Comparison of ENCODE assay signal across 8 mouse cellular contexts in the genomic region with DNA sequence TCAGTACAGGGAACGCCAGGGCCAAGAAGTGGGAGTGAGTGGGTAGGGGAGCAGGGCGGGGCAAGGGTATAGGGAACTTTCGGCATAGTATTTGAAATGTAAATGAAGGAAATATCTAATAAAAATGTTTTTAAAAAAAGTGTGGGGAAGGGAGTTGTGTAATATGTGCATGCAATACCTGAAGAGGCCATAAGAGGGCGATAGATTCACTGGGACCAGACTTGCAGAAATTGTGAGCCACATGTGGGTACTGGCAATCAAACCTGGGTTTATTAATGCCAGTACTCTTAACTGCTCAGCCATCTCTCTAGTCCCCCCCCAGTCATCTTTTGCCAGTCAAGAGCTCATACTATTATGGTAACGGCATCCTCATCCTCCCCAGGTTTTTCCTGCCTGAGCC. TPM values are rescaled to one million over a fixed set of nuclear protein-coding genes. Genes with fewer than 3 reads are reported as not detected.
DNase-seq lines count a peak whose midpoint lies in the region; ATAC-seq and TF ChIP-seq lines count a peak whose summit lies in the region.

No protein-coding gene starts in this region.

- DNase-seq in cerebellum, adult 2 months = no peak
- DNase-seq in cerebellum, postnatal 36 days = no peak
- peak; percentile 35 for DNase-seq in limb, embryonic 11.5 days (ENCODE audit: low spot score)
- DNase-seq in limb, embryonic 10.5 days (ENCODE audit: low spot score) = no peak
- peak; percentile 20 for DNase-seq in brain, adult 2 months (ENCODE audit: low read depth, low spot score)
- peak; percentile 32 for DNase-seq in large intestine, adult 2 months (ENCODE audit: low read depth, low spot score)
- DNase-seq in testis, postnatal 14 days (ENCODE audit: low spot score) = peak; percentile 26
- no peak for DNase-seq in gastrocnemius, adult 8-10 months (ENCODE audit: low spot score in 2 of 2)

- no peak overlapping the region for H3K4me3 ChIP-seq in cerebellum, adult 2 months (replicated peaks; ENCODE audit: insufficient read depth, low read depth, low read length)
- H3K4me3 ChIP-seq in limb, embryonic 11.5 days (ENCODE audit: low read depth, low read length) = no peak overlapping the region
- H3K4me3 ChIP-seq in limb, embryonic 10.5 days = no peak overlapping the region

- TF ChIP-seq CTCF in cerebellum, adult 2 months (IDR thresholded peaks at IDR 0.05; ENCODE audit: borderline replicate concordance, insufficient read depth, low read depth, low read length) = peak; percentile 29; the same call in 1 of the 2 replicates

- no peaks in the 10 kb centered on the region for H3K4me1 ChIP-seq in cerebellum, adult 2 months (ENCODE audit: control insufficient read depth, insufficient read depth, low read length)
- H3K4me1 ChIP-seq in limb, embryonic 11.5 days (ENCODE audit: control insufficient read depth, insufficient read depth, low read length) = no peaks in the 10 kb centered on the region
- no peaks in the 10 kb centered on the region for H3K4me1 ChIP-seq in limb, embryonic 10.5 days

- no peaks in the 10 kb centered on the region for H3K36me3 ChIP-seq in limb, embryonic 11.5 days (ENCODE audit: control insufficient read depth, insufficient read depth, low read length)
- H3K36me3 ChIP-seq in limb, embryonic 10.5 days = no peaks in the 10 kb centered on the region

- no peak overlapping the region for H3K27ac ChIP-seq in cerebellum, adult 2 months (ENCODE audit: insufficient read depth, low read length)
- no peak overlapping the region for H3K27ac ChIP-seq in limb, embryonic 11.5 days (replicated peaks; ENCODE audit: low read depth, low read length)
- H3K27ac ChIP-seq in limb, embryonic 10.5 days = no peak overlapping the region

- no peaks in the 10 kb centered on the region for H3K9me3 ChIP-seq in limb, embryonic 11.5 days (ENCODE audit: control insufficient read depth, low read length)
- no peaks in the 10 kb centered on the region for H3K9me3 ChIP-seq in limb, embryonic 10.5 days (replicated peaks)

- no peak for TF ChIP-seq POLR2A in cerebellum, adult 2 months (IDR thresholded peaks at IDR 0.05; ENCODE audit: borderline replicate concordance, insufficient read depth, low read length)

- no peak for ATAC-seq in limb, embryonic 11.5 days (ENCODE audit: insufficient number of reproducible peaks, low FRiP score, low TSS enrichment, low read depth)

- no peaks in the 10 kb centered on the region for H3K27me3 ChIP-seq in cerebellum, adult 2 months (ENCODE audit: control insufficient read depth, insufficient read depth, low read length)
- no peaks in the 10 kb centered on the region for H3K27me3 ChIP-seq in limb, embryonic 11.5 days (ENCODE audit: control insufficient read depth, insufficient read depth, low read length)
- H3K27me3 ChIP-seq in limb, embryonic 10.5 days (ENCODE audit: low read depth, poor library complexity, severe bottlenecking) = no peaks in the 10 kb centered on the region

- no peak overlapping the region for H3K9ac ChIP-seq in limb, embryonic 11.5 days (ENCODE audit: low read length)

- WGBS in cerebellum, adult 2 months = 37% methylated on average over 5 of the region's 5 CpGs
- WGBS in limb, embryonic 11.5 days = 40% methylated on average over 5 of the region's 5 CpGs
- 40% methylated on average over 5 of the region's 5 CpGs for WGBS in limb, embryonic 10.5 days
- 26% methylated on average over 5 of the region's 5 CpGs for WGBS in large intestine, adult 2 months

- no peak overlapping the region for H3K4me2 ChIP-seq in limb, embryonic 11.5 days (ENCODE audit: low read depth, severe bottlenecking)

RNA-seq across cellular contexts. Expression of a gene that starts 12.4 kb away (rescaled TPM):
- polyA plus RNA-seq in cerebellum, adult 2 months (2012; rRNA removed) = 0.59 and 1.1 TPM in 2 replicates
- polyA plus RNA-seq in limb, embryonic 11.5 days (2014; fragmentation: Nextera tagmentation; extraction: Ambion mirVana) = not detected in 2 replicates
- not detected in 2 replicates for polyA plus RNA-seq in limb, embryonic 10.5 days (2016; fragmentation: Nextera tagmentation; extraction: Ambion mirVana)
- polyA plus RNA-seq in large intestine, adult 2 months (2012; rRNA removed) = 0.01 TPM in 2 replicates
- under 1 TPM in 1 of 4 experiments, not detected in 3; 0.21 TPM for total RNA-seq in gastrocnemius, adult 8-10 months (2022)

RNA-seq across cellular contexts. Expression of a gene that starts 52.5 kb away (rescaled TPM):
- 0.57 and 0.63 TPM in 2 replicates for polyA plus RNA-seq in cerebellum, adult 2 months (2012; rRNA removed)
- polyA plus RNA-seq in limb, embryonic 11.5 days (2014; fragmentation: Nextera tagmentation; extraction: Ambion mirVana) = 0.20 TPM in 1 of 2 replicates, not detected in the other
- 0.45 TPM in 1 of 2 replicates, not detected in the other for polyA plus RNA-seq in limb, embryonic 10.5 days (2016; fragmentation: Nextera tagmentation; extraction: Ambion mirVana)
- 0.22 and 0.26 TPM in 2 replicates for polyA plus RNA-seq in large intestine, adult 2 months (2012; rRNA removed)
- total RNA-seq in gastrocnemius, adult 8-10 months (2022) = under 1 TPM in 1 of 4 experiments, not detected in 3; 0.16 TPM

Comparison
In these comparisons a context has a peak if more than half of its experiments do, and no peak if none do; other contexts are left out.
1. DNase-seq: peak in limb, embryonic 11.5 days (single experiment), brain, adult 2 months (single experiment), large intestine, adult 2 months (single experiment) and testis, postnatal 14 days (single experiment); none in cerebellum, adult 2 months (0 of 2), cerebellum, postnatal 36 days (0 of 2), limb, embryonic 10.5 days (single experiment) and gastrocnemius, adult 8-10 months (0 of 2).